Mouse (Mus musculus): ENCODE measurements around the gene Gm49380.

- TF ChIP-seq POLR2A (IDR thresholded peaks at IDR 0.05; ENCODE audit: control insufficient read depth, low read depth, low read length) = no peak
- TF ChIP-seq CTCF (IDR thresholded peaks at IDR 0.05; ENCODE audit: control insufficient read depth, insufficient read depth, insufficient replicate concordance, low read depth, low read length) = no peak
Measured at GRCm38 (mm10) chr9:44043708-44044425, 69.4 kb downstream of the Gm49380 start.

Measured in testis, adult 2 months (tissue).